Mouse (Mus musculus) adrenal gland, postnatal 4 days (tissue): ENCODE measurements around the gene Cald1. TPM values are rescaled to one million over a fixed set of nuclear protein-coding genes. Genes with fewer than 3 reads are reported as not detected.

Experiments
- DNase-seq, 2 experiments: peaks; one replicate each; pipeline ENCODE4 v3.0.0; 2021 to 2022; ENCODE audit warnings: low spot score in 2 of 2, mixed read lengths in 2 of 2
- long read RNA-seq, 2 experiments: library from polyadenylated mRNA; stranded (forward); transcript quantifications; one replicate each; pipeline ENCODE4 v2.0.0; 2021
- total RNA-seq, 2 experiments: library from RNA; stranded (reverse); gene quantifications; 2 replicates each; pipeline ENCODE4 v1.2.3; 2021

Gene Cald1
- total RNA-seq, result 100 to 1,000 TPM; 109 to 124 TPM
- long read RNA-seq, experiment 1, full-length matches to known transcripts, result 8 of 13 reads
- long read RNA-seq, experiment 1, partial matches to known transcripts, result 3 of 13 reads
- long read RNA-seq, experiment 1, other reads (novel, unspliced or antisense), result 2 of 13 reads
- long read RNA-seq, experiment 2, full-length matches to known transcripts, result 21 of 67 reads
- long read RNA-seq, experiment 2, partial matches to known transcripts, result 39 of 67 reads
- long read RNA-seq, experiment 2, other reads (novel, unspliced or antisense), result 7 of 67 reads

DNA sequence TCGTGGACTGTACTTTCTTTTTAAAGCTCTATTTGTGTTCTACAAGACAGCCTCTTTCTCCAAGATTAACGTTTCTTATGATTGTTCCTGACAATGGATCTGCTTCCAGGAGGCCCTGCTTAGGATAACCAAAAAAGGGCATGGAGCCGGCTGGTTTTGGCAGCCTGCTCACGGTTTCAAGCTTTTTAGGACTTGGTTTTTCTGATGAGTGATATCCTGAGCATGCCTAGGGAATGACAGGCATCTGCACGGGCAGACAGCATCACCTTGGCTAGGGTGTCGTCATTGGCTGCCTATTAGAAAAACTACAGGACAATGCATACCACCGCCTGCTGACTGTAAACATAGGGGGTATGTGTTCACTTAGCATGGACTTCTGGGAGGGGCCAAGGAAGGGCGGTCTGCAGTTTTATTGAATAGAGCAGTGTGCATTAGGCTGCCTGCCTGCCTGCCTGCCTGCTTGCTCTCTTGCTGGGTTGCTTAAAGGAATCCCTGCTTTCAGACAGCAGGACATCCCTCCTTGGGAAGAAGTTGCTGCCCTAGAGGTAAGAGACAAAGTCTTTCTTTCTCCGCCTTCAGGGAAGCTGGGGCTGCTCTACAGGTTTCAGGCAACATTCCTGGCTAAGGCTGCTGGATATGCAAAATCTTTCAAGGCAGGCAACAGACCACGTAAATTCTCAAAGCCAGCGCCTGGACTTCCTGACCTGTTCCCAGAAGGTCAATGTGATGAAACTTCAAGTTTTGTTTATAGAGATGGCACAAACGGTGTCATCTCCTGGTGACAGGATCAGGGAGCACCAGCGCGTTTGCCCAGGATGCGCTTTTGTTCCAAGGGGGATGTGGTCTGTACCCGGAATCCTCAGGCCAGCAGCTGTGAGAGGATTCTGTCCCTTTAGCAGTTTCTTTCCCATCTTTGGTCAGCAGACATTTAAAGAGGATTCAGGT, at the start of gene Cald1:
Gene Cald1 (plus strand): TSS at position 380 of the 945 bp plus-strand sequence.
- DNase-seq, result no peak

GRCm38 (mm10) chr6:34549017-34549416, 49.3 kb upstream of the Cald1 start:
- no peak for DNase-seq

- no peak for DNase-seq
These were observed 45.7 kb upstream of the Cald1 start for GRCm38 (mm10) chr6:34552489-34553157.

DNA sequence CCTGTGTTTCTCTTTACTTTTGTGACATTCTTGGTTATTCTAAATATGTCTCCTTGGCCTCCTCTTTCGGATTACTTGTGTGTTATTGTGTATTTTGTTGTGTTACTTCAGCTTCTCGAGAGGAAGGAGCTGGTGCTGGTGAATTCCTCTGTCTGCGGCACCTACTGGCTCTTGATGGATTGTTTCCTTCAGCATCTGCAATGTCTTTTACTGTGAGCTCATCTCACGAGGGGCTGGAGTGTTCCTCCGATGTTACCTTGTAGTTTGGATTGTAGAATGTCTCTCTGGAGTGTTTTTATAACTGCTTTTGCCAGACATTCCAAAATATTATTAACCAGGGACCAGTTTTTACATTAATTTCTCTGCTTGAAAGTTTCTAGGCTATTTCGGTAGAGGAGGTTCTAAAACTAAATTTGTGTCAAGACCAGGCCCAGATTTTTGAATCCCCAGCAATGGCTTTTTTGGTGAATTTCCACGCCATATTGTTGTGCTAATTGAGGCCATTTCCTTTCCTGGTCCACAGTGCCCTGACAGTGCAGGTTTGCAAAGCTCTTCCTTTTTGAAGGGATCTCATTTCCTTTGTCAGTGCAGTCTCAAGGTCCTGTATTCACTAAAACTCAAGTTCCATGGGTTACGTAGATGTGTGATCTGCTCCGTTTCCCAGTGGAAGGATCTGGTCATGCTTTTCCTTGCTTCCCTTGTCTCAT, 43.9 kb upstream of the Cald1 start:
- DNase-seq, result no peak

GRCm38 (mm10) chr6:34559521-34559920, 38.8 kb upstream of the Cald1 start:
- DNase-seq, result no peak

DNA sequence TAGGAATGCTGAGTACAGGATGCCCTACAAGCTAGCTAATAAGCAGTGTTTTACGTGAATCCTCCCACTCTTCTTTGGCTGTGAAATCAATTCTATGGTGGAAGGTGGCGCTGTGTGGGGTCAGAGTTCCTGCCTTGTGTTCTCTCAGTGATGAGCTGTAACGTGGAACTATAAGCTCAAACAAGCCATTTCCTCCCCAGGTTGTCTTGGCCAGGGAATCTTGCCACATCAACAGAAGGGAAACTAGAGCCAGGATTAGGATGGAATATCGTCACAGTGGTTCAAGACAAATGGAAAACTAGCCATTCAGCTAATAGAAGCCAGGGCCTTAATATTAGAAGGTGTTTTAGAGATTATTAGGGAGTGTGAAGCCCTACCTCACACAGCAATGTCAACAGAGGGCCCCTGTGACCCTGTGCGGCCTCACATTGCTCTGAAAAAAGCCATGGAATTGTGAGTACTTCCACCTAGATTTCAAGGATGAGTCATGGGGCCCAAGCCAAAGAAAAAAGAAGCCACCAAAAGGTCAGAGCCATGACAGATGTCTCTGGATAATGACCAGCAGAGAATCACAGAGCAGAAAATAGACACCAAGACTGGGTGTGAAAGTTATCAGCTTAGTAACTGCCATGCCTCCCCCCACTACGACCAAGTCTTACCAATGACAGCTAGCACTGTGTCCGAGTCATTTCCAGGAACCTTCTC, 33.0 kb upstream of the Cald1 start:
- DNase-seq, result no peak

DNA sequence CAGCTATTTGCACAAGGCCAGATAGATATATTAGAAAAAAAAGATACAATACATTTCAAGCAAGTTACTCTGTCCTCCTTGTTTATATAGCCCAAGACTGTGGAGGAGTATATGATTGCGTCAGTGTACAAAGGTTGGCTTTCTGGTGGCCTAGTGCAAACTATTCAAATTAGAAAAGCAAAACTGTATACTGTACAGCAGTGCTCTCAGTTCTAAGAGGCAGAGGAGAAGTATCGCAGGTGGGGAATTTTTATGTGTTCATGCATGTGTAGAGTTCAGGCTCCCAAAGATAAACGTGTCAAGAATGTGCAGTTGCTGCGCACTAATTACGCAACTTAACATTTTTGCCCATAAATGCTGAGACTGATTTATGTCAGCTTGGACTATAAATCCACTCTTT, 31.0 kb upstream of the Cald1 start:
- DNase-seq, result no peak

- no peak for DNase-seq
These were observed 18.7 kb upstream of the Cald1 start for GRCm38 (mm10) chr6:34579504-34580068.

DNA sequence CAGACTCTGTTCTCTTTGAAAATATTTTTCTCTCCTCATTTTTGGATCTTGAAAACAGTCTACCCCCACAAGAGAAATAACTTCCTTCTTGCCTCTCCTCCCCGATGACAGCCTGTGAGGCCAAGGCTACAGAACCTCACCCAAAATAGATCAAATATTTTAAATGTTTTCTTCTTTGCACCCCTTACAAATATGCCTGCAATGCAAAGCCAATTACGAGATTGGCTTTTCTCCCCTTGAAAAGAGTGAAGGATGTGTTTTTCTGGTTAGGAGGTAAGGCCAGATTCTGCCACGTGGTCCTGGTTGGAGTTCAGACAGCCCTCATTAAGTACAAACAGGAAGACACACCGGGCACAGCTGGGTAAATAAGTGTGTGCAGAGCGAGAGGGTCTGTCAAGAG, 14.9 kb upstream of the Cald1 start:
- no peak for DNase-seq

- no peak for DNase-seq
These were observed 10.2 kb upstream of the Cald1 start for GRCm38 (mm10) chr6:34588066-34588465.

GRCm38 (mm10) chr6:34590716-34591115, 7.6 kb upstream of the Cald1 start:
- no peak for DNase-seq

- no peak for DNase-seq
These were observed 4.9 kb upstream of the Cald1 start for GRCm38 (mm10) chr6:34593353-34593752.

- DNase-seq, result no peak
These were observed 984 bp upstream of the Cald1 start for GRCm38 (mm10) chr6:34597316-34597715.

DNA sequence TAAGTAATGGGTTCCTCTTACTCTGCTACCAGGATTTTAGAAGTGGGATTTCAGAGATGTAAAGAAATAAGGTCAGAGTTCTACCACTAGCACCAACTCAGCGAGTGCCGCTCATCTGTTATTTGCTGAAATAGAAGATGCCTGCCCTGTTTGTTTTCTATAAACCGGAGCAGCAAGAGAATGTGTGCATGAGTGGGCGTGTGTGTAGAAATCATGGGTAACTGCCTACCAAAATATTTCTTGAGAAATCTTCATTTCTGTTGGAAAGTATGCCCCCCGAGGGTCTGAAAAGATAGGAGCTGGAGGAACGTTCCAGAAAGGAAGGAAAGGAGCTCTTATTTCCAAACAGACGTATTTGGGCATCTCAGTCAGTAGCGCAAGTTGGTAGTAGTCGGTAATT, 871 bp downstream of the Cald1 start:
- DNase-seq, result no peak

DNA sequence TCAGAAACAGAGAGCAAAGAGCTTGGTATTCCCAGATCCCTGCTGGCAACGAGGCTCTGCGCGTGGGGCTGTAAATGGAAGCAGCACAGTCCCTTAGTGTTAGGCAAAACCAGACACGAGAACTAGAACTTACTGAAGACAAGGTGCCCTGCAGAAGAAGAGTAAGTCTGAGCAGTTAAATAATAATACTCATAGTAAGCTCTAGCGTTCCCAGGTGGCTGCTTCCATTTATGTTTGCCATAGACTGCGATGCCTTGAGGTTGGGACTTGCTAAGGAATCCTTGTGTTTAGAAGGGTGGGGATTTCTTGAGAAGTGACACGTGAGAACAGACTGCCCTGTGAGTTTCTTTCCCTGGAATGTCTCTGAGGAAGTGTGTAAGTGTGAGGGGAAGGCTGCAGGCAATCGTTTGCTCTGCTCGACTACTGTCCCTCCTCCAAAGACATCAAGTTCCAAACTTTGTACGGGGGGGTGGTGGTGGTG, 1.4 kb downstream of the Cald1 start:
- no peak for DNase-seq

- DNase-seq, result no peak
These were observed 2.5 kb downstream of the Cald1 start for GRCm38 (mm10) chr6:34600850-34601249.

- no peak for DNase-seq
These were observed 3.8 kb downstream of the Cald1 start for GRCm38 (mm10) chr6:34602091-34602490.

- DNase-seq, result no peak
These were observed 8.1 kb downstream of the Cald1 start for GRCm38 (mm10) chr6:34606407-34606806.

DNA sequence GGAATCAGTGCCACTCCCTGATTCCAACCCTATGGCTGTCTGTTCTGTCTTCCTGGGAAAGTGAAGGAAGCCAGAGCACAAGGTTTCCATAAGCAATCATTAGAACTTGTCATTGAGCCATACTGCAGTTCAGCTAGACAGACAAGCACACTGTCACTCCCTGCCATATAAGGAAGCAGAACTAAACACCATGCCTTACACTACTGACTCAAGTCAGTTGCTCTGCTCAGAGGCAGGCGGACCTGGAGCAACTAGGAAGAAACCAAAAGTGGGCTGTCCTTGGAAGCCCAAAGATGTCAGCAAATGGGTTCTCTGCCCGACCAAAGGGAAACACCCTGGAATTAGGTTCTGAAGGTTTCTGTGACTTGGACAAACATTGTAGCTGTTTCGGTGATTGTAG, 10.3 kb downstream of the Cald1 start:
- DNase-seq, result no peak
